Mouse (Mus musculus) adrenal gland (tissue): ENCODE results near the gene Mmp14.

Experiments
- intact Hi-C: fragments of 180-260 bp; cut with DNase I; formaldehyde crosslinking; loops from one replicate; pipeline ENCODE4 v1.15.1; 2025
- long read RNA-seq, 2 experiments: library from polyadenylated mRNA; unstranded; transcript quantifications; one replicate each; pipeline ENCODE4 v2.0.0; 2020; ENCODE audit warnings: borderline replicate concordance in 1 of 2; ENCODE audit not compliant: insufficient replicate concordance in 1 of 2

Gene Mmp14
- long read RNA-seq, experiment 1, transcript Mmp14-201 (10 exons, 2,596 nt), result major isoform, 30 of 41 reads
- long read RNA-seq, experiment 1, partial matches to known transcripts, result 7 of 41 reads
- long read RNA-seq, experiment 1, other reads (novel, unspliced or antisense), result 3 of 41 reads
- long read RNA-seq, experiment 2, transcript Mmp14-201 (10 exons, 2,596 nt), result major isoform, 14 of 21 reads
- long read RNA-seq, experiment 2, partial matches to known transcripts, result 5 of 21 reads
- long read RNA-seq, experiment 2, other reads (novel, unspliced or antisense), result 2 of 21 reads

DNA sequence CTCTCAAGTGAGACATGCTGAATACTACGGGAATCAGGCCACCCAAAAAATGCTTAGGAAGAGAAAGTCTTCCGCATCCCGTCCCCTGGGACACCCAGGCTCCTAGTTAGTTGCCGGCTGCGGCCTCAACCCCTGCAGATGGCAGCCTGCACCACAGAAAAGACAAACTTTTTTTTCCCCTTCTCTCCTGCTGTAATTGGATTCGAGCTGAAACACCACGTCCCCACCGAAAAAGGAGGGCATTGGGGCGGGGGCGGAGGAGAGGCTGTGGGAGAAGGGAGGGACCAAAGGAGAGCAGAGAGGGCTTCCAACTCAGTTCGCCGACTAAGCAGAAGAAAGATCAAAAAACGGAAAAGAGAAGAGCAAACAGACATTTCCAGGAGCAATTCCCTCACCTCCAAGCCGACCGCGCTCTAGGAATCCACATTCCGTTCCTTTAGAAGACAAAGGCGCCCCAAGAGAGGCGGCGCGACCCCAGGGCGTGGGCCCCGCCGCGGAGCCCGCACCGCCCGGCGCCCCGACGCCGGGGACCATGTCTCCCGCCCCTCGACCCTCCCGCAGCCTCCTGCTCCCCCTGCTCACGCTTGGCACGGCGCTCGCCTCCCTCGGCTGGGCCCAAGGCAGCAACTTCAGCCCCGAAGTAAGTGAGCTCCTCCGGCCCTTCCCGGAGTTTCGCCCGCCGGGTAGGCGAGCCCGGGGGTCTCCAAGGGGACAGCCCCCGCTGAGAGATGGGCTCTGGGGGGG lies at the start of gene Mmp14:
Mmp14 (plus strand) TSS at position 279 of the 744 bp plus-strand sequence.
- intact Hi-C loops, result no loop called here

DNA sequence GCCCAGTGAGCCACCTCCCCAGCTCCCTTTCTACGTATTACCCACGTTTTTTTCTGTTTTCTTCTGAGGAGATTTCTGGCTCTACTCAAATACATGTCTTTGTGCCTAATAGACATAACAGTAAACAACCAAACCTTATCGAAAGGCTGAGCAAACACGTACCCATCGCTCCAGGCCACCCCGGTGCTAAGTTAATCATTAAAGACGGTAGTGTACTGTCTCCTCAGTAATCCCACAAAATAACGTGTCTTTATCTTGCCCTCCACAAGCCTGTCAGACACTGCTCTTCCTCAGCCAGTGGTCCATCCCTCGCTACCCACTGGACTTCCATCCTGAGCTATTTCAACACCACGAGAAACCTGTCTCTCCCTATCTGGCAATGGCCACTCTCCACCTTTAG lies 49.6 kb upstream of the Mmp14 start:
- intact Hi-C loops, result no loop called here

DNA sequence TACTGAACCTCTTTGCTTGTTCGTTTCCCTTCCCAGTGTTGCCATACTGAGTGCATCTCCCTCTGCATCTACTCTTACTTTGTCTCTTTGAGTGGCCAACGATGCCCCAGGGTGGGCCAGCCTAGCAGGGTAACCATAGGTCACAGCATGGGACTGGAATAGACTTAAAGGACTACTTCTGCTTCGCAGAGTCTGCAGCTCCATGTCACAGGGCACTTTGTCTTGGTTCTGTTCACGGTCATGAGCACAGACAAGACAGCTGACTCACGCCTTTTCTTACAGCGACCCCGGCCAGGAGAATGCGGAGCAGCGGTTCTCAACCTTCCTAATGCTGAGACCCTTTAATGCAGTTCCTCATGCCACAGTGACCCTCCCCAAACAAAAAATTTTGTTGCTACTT lies 48.8 kb upstream of the Mmp14 start:
- intact Hi-C loops, result no loop called here

DNA sequence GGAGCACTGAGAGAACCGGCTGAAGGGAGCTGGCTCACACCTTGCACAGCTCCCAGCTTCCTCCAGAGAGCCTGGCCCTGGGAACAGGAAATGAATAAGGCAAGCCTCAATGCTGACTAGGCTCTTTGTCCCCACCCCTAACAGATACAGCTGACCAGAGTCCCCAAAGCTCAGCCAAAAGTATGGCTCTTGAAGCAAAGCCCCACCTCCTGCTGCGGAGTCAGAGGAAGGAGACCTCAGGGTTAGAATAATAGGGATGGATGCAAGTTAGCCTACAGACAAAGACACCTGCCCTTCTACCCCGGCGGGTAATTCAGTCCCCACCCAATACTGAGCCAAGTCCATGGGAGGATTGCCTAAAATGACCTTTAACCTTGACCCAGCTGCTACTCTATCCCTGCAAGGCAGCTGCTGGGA lies 48.0 kb upstream of the Mmp14 start:
- intact Hi-C loops, result no loop called here

GRCm38 (mm10) chr14:54384396-54384795 lies 47.0 kb upstream of the Mmp14 start:
- intact Hi-C loops, result no loop called here

DNA sequence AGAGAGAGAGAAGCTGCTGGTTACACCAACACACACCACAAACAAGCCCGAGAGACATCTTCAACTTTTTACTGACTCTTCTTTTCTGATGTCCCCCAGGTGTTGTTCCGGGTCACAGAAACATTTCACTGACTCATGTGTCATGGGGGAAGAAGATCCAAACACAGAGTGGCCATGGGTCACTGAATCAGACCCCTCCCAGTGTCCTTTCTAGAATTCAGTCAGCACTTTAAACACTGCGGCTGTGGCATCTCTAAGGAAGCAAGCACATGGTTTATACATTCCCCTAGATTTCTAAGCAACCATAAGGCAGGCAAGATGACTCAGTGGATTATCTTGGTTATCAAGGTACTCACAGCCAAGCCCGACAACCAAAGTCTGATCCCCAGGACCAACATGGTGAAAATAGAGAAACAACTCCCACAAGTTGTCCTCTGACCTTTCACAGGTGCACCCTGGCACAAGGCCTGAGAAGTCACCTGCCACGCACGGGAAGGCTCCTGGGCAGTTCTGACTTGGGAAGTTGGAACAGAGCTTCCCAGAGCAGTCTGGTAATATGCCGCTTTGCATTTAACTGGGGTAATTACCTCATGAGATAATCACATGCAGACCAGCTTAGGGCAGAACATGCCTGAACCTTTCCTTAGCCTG lies 45.3 kb upstream of the Mmp14 start:
- intact Hi-C loops, result no loop called here

- intact Hi-C loops, result no loop called here
Measured at GRCm38 (mm10) chr14:54387546-54387945, 43.9 kb upstream of the Mmp14 start.

GRCm38 (mm10) chr14:54390843-54391242 lies 40.6 kb upstream of the Mmp14 start:
- intact Hi-C loops, result no loop called here

- intact Hi-C loops, result no loop called here
Measured at GRCm38 (mm10) chr14:54393794-54394193, 37.6 kb upstream of the Mmp14 start.

DNA sequence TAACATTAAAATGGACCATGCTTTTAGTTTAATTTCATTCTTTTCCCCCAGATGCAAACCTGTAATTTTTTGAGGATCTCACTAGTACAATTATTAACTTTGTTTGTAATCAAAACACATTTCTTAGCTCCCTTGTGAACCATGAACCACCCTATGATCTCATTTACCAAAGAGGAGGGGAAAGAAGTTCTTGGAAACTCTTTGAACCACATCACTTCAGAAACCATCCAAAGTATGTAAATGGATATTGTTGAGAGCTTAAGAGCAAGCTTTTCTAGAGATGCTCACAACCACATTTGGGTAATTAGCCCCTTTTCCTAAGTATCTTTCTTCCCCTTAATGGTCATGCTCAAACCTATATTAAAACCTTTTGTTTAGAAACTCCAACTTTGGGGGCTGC lies 37.1 kb upstream of the Mmp14 start:
- intact Hi-C loops, result no loop called here

DNA sequence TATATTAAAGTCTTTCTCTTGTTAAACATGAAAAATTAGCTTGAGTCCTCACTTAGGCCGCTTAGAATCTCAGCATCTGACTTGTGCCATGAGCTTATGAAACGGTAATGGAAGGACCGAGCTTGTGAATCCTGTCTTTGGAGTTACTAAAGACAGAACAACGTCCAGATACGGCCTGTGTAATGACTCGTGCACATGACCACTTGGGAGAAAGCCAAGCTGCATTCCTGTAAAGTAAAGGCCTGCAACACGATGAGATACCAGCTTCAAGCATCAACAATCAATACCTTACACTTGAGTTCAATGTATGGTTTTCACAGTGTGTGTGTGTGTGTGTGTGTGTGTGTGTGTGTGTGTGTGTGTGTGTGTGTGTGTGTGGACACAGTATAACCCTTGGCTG lies 34.7 kb upstream of the Mmp14 start:
- intact Hi-C loops, result no loop called here

GRCm38 (mm10) chr14:54397872-54398527 lies 33.4 kb upstream of the Mmp14 start:
- intact Hi-C loops, result no loop called here

GRCm38 (mm10) chr14:54398528-54398916 lies 32.9 kb upstream of the Mmp14 start:
- intact Hi-C loops, result no loop called here

DNA sequence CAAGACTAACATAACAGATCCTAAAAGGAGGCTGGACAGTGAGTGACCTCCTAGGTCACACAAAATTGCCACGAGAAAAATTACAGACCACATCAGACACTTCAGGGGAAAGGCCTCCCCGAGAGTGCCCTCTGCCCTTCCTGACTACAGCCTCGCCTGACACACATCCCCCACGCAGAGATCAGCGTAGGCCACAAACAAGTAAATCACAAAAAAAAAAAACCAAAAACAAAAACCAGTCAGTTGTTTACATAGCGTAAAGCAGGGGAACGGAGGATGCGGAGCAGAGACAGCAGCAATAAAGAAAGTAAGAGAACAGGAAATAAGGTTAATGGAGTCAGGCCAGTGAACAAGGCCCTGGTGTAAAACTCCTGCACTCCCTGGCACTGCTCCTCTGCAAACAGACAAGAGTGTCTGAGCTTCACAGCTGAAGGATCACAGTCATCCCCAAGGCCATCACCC lies 32.5 kb upstream of the Mmp14 start:
- intact Hi-C loops, result no loop called here

- intact Hi-C loops, result no loop called here
Measured at GRCm38 (mm10) chr14:54401723-54402122, 29.7 kb upstream of the Mmp14 start.

- intact Hi-C loops, result no loop called here
Measured at GRCm38 (mm10) chr14:54408336-54409056, 22.9 kb upstream of the Mmp14 start.

DNA sequence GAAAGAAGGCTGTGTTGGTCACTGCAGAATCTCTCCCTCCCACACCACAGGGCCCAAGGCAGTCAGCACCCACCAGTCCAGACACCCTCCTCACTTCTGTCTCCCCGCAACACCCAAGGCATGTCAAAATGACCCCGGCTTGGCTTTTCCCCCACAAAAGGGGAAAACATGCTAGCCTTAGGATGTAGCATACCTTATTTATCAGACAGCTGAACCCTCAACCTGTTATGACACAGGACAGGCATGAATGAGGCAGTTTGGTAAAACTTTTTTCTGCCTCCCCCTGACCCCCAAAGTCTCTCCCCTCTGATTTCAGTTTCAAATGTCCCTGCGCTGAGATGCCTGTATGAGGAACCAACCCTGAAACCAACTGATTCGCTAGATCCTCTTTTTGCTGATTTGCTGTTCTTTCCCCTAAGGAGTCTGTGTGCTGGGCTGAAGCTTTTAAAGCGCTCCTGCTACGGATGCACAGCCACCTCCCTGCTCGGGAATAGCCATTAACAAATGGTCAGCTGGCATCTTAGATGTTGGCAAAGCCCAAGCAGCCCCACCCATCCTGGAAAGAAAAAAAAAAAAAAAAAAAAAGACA lies 22.3 kb upstream of the Mmp14 start:
- intact Hi-C loops, result no loop called here

DNA sequence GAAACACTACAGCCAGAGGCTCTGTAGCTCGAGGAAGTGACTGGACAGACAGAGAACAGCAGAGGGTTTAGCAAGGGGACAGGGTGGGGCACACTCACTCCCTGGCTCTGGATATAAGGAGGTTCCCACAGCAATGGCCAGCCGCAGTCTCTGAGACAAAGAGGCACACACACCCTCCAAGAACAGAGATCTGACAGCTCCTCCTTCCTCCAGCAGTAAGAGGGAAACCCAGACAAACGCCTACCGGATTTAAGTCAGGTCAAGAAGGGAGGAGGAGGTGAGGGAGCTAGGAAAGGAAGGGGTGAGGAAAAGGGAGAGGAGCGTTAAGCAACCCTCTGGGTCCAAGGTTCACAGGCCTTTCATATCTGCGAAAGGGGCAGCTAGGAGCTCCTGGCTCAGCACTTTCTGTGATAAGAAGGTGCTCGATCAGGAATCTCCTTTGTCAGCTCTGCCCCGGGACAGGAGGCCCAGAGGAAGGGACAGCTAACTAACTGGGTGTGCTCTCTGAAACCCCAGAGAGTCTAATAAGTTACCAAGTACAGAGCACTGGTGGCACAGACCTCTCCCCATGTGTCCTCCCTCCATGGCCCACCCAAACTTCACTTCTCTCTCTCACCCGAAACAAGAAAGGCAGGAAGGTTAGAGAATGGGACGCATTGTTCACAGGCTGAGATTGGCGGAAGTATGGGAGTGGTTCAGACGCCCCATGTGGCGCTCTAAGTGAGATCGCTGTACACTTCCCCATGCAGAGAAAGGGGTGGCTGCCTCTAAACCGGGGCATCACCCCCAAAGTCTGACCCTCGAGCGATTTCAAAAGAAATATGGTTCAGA lies 21.2 kb upstream of the Mmp14 start:
- intact Hi-C loops, result loop anchor here (5.0 kb wide), 3 partner anchors 33 to 183 kb away; no protein-coding TSS in a partner anchor

- intact Hi-C loops, result loop anchor here (5.0 kb wide), 3 partner anchors 35 to 185 kb away; no protein-coding TSS in a partner anchor
Measured at GRCm38 (mm10) chr14:54412000-54412576, 19.3 kb upstream of the Mmp14 start.
